Mouse (Mus musculus) retina, postnatal 7 days (tissue): ENCODE measurements around the gene Ykt6.

ENCODE experiments used
- DNase-seq: peaks from one replicate; pipeline ENCODE4 v3.0.0-alpha.2; 2012; ENCODE audit warnings: low read depth, low spot score

The Ykt6 gene

GRCm38 (mm10) chr11:5948546-5949250 is 6.8 kb upstream of the Ykt6 start:
- no peak for DNase-seq

- DNase-seq, result no peak
Observed at GRCm38 (mm10) chr11:5949586-5950352, 5.7 kb upstream of the Ykt6 start, which contains the start of gene Gck. Gene Gck, minus strand, starts transcription at chr11:5950081.

- no peak for DNase-seq
Observed at GRCm38 (mm10) chr11:5952501-5952900, 3.0 kb upstream of the Ykt6 start.

GRCm38 (mm10) chr11:5953130-5953765 is 2.2 kb upstream of the Ykt6 start:
- DNase-seq, result no peak

- DNase-seq, result no peak
Observed at GRCm38 (mm10) chr11:5954435-5954834, 1.1 kb upstream of the Ykt6 start.

GRCm38 (mm10) chr11:5954965-5955504 is 458 bp upstream of the Ykt6 start:
- DNase-seq, result peak; percentile 32

DNA sequence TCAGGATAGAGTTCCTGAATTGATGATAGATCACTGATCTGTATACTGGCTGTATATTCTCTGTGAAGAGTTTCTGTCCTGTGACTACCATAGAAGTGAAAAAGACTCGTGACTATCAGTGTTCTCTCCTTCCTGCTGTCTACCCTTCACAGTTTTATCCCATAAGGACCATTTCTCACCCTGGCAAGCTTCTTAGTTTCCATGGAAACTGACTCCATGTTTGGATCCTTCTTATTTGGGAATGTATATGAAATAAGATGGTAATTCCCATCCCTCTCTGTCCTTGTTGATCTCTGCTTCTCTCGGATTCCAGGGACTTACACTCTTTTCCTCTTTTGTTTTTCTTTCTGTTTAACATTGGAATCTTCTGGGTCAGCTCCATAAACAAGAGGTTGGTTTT is 4.6 kb downstream of the Ykt6 start:
- DNase-seq, result no peak

DNA sequence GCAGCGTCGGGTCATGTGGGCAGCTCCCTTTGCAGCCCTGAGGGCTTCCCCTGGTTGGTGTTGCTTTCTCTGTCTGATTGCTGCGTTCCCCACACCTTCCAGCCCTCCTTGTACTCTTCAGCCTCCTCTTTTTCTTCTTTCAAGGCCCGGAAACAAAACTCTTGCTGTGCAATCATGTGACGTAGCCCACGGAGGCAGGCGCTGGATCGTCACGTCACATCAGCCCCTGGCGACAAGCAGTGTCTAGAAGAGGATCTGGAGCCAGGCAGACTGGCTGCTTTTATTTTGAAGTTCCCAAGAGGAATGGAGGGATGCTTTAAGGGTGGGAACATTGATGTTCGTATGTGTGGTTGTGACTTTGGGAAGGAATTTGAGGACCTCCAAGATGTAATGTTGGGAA is 10.4 kb downstream of the Ykt6 start:
- DNase-seq, result no peak

DNA sequence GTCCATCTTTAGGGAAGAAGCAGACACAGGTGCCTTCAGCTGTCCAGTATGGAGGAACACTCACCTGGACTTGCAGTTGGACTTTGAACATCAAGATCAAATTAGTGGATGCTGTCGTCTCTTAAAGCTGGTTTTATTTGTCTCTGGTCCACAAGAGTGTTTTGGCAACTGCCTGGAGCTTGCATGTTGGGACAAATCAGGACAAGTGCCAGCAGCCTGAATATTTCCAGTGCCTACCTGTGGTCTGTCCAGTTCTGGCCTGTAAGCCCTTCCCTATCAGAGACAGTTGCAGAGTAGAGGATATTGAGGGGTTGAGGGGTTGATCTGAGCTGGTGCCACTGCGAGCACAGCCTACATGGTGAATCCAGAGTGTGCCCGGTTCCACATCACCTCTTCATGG is 11.3 kb downstream of the Ykt6 start:
- no peak for DNase-seq

- no peak for DNase-seq
Observed at GRCm38 (mm10) chr11:5968223-5968622, 12.7 kb downstream of the Ykt6 start.

DNA sequence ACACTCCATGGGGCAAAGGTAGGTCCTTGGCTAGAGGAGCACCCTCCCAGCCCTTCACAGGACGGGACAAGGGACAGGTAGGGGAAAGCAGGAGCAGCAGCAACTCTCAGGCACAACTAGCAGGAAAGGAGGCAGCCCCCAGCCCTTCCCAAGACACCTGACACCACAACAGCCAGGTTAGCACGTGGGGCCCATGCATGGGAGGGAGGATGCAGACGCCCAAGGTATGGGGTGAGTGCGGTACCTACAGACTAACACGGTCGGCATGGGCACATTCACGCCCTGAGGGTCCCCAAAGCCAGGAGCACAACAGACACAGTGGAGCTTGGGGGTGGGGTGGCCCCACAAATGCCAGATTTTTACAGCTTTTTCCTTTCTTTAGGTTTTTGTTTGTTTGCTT is 15.7 kb downstream of the Ykt6 start:
- DNase-seq, result no peak

DNA sequence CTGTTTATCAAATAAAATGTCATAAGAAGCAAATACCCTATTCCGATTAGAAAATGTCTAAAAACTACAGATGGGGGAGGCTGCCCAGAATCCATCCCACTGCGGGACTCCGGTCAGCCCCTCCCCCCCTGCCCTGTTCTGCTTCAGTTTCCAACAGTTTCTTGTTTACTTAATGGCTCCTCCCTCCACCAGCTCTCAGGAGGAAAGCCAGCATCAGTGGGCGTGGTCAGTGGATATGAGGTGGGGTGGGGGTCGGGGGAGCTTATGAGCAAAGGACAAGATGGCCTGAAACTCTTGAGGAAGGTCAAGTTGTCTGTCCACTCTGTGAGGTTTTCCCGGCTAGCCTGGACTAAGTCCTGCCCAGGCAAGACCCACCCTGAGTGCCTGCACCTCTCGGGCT is 17.7 kb downstream of the Ykt6 start:
- DNase-seq, result no peak

GRCm38 (mm10) chr11:5974053-5974452 is 18.6 kb downstream of the Ykt6 start:
- DNase-seq, result no peak

DNA sequence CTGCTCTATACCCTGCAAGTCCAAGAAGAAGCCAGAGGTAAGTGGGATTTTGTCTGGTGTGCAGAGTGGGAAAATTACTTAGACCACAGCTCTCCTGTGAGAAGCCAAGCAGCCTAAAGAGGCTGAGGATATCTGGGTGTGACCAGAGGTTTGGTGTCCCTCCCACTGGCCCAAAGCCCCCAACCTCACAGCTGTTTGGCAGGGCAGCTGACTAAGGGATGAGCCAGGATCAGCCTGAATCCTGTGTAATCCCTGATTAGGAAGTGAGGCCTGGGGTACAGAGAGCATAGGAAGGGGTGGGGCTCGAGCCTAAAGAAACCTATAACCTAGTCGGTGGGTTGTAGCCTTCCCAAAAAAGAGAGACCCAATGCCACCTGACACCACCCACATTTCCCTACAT is 19.6 kb downstream of the Ykt6 start:
- peak; percentile 84 for DNase-seq

GRCm38 (mm10) chr11:5976106-5976505 is 20.6 kb downstream of the Ykt6 start:
- DNase-seq, result no peak

DNA sequence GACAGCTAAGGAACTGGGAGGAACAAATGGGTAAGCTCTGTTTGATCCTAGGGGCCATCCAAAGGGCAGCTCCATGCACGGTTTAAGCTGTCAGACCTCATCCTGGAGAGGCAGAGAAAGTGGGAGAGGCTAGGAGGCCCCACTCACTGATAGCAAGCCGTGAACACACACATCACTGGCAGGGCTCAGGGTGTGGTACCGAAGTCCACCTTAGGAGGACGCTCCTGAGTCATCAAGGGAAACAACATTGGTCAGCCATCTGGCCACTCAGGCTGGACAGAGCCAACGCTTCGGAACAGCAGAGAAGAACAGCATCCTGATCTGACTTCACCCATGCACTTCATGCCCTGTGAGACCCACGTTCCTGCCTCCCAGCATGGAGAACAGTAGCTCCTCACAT is 23.6 kb downstream of the Ykt6 start:
- DNase-seq, result no peak

GRCm38 (mm10) chr11:5980108-5980507 is 24.6 kb downstream of the Ykt6 start:
- no peak for DNase-seq

DNA sequence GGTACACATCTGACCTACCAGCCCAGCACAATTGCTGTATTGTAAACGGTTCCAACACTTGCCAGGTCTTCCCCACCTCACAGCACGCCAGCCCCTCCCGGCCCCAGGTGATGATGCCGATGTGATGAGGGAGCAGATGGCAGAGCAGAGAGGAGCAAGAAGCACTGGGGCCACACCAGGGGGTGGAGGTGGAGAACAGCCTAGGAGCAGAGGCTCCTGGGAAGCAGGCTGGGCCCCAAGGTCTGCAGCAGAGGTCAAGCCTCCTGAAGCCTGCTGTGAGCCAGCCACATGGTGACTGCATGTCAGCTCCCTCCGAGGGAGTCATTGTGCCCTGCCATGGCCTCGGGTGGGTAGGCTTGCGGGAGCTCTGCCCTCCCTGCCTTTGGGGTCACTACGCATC is 25.1 kb downstream of the Ykt6 start:
- no peak for DNase-seq

DNA sequence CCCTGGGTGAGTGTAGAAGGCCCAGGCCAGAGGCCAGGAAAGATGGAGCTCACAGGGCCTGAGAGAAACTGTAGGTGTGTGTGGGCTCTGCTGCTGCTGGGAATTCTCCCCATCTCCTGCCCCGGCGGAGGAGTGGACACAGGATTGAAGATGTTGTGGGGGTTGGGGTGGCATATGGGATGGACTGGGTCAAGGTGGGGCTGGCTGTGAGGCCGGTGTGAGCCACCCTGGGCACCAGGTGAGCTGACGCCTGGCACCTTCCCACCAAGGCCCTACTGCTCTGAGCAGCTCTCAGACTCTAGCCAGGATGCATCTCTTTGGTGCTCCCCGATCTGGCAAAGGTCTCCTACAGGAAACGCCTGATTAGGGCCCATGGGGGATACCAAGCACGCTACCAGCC is 25.8 kb downstream of the Ykt6 start:
- DNase-seq, result no peak

DNA sequence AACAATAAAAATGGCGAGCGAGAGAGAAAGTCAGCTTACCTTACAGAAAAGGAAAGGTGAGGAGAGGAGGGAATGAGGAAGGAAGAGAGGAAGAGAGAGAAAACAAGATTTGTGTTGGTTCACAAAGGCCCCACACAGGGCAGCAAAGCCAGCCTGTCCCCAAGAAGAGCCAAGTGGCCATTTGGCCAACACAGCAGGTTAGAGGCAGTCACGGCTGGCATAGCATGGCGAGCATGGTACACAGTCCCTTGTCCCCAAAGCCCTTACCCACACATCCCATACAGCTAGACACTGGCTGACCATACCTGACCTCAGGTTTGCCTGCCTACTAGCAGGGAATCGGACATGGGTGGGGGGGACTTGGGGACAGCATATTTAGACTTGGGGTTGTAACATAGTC is 28.1 kb downstream of the Ykt6 start:
- DNase-seq, result no peak

DNA sequence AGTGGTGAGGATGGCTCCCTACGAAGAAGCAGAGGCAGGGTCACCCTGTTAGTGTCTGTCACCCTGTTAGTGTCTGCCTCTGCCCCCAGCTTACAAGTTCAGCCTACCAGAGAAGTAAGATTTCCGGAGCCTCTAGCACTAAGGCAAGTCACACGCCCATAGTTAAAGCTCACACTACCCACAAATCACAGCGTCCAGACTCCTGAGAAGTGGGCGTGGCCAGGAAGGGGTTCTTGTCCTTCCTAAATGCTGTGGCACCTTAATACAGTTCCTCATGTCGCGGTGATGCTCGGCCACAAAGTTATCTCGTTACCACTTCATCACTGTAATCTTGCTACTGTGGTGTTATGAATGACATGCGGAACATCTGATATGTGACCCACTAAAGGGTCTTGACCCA is 32.6 kb downstream of the Ykt6 start:
- no peak for DNase-seq

- no peak for DNase-seq
Observed at GRCm38 (mm10) chr11:5989954-5990593, 34.6 kb downstream of the Ykt6 start.
